Mouse (Mus musculus): ENCODE measurements around the gene Pcnx4.

DNA sequence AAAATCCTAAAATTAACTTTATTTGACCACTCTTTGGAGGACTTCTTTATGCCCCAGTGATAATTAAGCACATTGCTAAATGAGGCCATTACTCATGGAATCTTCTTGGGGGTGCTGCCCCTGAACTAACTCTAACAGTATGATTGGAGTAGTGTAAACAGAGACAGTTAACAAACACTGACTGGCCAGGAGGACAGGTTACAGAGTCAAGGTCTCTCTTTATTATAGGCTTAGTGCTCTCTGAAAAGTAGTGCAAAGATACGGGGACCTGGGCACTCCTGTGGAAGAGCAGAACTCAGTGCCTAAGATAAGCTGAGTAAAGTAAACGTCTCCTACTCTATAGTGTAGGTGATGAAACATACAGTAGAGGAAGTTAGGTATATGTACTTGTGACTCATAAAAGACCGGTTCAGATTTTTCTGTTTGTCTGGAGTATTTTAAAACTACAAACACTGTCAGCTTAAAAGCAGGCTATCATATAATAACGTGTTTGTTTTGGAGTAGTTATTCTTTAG, 28.2 kb downstream of the Pcnx4 start:
- TF ChIP-seq CTCF (IDR thresholded peaks at IDR 0.05): no peak
- TF ChIP-seq POLR2A (IDR thresholded peaks at IDR 0.05; ENCODE audit: insufficient read depth, low read depth, low read length): no peak
- TF ChIP-seq EP300 (IDR thresholded peaks at IDR 0.05; ENCODE audit: insufficient read depth, low read depth, low read length): no peak
